Mouse (Mus musculus) splenic B cell, adult 2 months (primary cell): Measurements from ENCODE around the gene Gm36028.
A peak's percentile ranks its signal among the peaks of the same experiment; 100 is the strongest.

ENCODE experiments used
- DNase-seq: peaks from one replicate; pipeline ENCODE4 v3.0.0-alpha.2; 2011; ENCODE audit warnings: low read depth, low spot score
- H3K27me3 ChIP-seq: 2 replicates; pipeline ENCODE4 v1.6.1; 2012; ENCODE audit warnings: mild to moderate bottlenecking, low read length, moderate library complexity, mixed read lengths; ENCODE audit not compliant: control insufficient read depth, poor library complexity, insufficient read depth, severe bottlenecking
- H3K36me3 ChIP-seq: 2 replicates; pipeline ENCODE4 v1.6.1; 2012; ENCODE audit warnings: mild to moderate bottlenecking, low read length, moderate library complexity, mixed read lengths; ENCODE audit not compliant: control insufficient read depth, poor library complexity, insufficient read depth, severe bottlenecking

The Gm36028 gene

DNA sequence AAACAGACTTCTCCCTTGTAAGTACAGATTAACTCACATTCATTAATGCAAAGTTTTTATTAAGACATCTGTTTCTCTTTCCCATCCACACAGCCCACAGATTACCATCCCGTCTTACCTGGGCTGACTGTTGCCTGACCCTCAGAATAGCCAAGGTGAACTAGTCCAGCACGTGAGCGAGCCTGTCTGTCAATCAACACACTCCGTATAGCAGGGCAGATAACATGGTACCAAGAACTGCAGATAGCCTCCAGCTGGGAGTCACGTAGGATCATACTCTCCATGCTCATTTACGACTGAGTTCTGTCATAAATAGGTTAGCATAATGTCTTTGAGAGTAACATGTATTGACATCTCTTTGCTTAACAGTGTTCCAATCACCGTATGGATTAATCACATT, at the start of gene Gm36028:
TSS of gene Gm36028 (minus strand) at position 118 of the 400 bp plus-strand sequence.
- no peaks in the 10 kb centered on the region for H3K36me3 ChIP-seq
- DNase-seq: no peak
- no peaks in the 10 kb centered on the region for H3K27me3 ChIP-seq

DNA sequence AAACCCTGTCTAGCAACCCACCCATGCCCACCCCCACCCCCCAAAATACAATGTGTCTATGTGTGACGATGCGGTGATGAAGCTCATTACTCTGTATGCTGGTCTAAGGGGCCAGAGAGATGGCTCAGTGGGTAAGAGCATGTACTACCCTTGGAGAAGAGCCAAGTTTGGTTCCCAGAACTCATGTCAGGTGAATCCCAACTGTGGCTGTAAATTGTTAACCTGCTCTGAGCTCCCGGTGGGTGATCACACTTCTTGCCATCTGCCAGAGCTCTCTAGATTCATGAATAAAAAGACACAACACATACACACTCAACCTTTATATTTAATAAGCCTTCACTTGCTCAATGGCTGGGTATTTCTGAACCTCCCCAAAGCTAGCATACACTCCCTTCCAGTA, 45.5 kb upstream of the Gm36028 start:
- H3K27me3 ChIP-seq: no peaks in the 10 kb centered on the region; the same call in 1 of the 2 replicates
- no peaks in the 10 kb centered on the region for H3K36me3 ChIP-seq
- DNase-seq: no peak

DNA sequence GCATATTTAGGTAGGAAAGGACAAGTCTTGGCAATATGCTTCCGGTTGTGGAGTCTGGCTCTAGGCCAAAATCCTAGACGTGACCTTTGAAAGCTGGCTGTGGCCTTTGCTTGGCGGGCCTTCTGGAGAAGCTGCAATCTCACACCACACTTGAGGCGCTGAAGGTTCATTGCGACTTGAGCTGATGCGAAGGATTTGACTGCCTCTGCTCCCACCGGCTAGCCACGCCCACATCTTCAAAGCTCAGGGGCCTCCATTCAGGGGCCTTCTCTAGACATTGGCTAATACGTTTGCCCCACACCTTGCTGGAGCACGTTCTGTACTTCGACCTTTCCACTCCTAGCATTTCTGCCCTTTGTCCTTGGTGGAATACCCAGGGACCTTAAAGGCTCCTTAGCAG, 40.4 kb upstream of the Gm36028 start:
- Histone ChIP-seq H3K27me3 (no peaks in the 10 kb centered on the region), H3K36me3 (no peaks in the 10 kb centered on the region)

DNA sequence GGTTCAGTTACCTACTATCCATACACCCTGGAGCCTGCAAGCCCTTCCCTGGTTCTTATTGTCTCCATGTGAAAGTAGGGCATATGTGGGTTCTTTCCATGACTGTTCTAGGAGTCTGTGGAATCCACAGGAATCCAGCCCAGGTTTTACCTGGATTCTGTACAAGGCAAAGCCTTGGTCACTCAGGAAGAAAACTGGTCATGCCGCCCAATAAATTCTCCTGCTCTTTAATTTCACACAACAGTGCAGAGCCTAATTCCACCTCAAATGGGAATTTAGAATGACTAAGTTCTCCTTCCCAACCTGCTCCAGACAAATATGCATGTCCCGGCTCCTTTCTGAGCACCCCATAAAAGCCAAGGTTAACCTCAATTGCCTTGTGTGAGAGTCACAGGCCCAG, 38.4 kb upstream of the Gm36028 start:
- H3K27me3 ChIP-seq: no peaks in the 10 kb centered on the region
- H3K36me3 ChIP-seq: no peaks in the 10 kb centered on the region
- DNase-seq: no peak

More for the DNA sequence above, 40.4 kb upstream of the Gm36028 start:
- DNase-seq: no peak

DNA sequence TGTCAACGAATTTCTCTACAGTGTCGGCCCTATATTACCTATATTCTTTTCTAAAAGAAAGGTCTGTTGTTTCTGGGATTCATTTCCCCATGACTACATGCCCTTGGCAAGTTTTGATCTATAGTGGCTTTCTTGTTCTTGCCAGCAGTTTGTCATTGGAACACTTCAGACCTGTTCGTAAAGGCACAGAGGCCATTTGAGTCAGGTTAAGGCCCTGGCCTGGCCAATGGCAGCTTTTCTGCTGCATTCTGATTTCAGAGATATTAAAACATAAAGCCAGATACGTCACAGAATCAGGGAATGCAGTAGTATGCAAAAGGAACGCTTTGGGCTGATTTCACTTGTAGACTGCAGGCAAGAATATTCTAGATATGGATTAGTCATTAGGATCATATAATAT, 37.8 kb upstream of the Gm36028 start:
- DNase-seq: no peak
- Histone ChIP-seq H3K36me3 (no peaks in the 10 kb centered on the region), H3K27me3 (no peaks in the 10 kb centered on the region)

DNA sequence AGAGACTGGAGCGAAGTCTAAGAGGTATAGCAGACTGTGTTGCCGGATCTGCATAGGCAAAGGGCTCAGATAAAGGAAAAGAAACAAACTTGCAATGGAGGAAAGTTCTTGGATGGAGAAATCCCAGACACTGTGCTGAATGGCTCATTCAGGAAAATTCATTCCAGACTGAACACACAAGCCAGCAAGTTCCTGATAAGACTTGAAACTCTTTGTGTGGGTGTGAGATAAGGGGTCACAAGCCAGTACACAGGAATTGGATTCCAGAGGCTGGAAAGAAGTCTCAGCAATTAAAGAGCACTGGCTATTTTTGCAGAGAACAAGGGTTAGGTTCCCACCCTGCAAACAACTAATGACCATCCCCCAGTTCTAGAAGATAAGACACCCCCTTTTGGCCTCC, 33.0 kb upstream of the Gm36028 start:
- Histone ChIP-seq H3K36me3 (no peaks in the 10 kb centered on the region), H3K27me3 (no peaks in the 10 kb centered on the region)
- DNase-seq: no peak

DNA sequence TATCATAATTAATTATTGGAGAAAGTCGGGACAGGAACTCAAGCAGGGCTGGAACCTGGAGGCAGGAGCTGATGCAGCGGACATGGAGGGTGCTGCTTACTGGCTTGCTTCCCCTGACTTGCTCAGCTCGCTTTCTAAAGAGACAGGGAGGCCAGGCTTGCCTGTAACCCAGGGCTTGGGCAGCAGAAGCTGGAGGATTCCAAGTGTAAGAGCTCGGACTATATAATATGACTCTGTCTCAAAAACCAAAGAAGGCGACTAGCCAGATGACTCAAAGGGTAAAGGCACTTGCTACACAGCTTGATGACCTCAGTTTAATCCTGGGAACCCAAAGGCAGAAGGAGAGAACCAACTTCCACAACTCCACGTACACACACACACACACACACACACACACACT, 32.4 kb upstream of the Gm36028 start:
- Histone ChIP-seq H3K36me3 (no peaks in the 10 kb centered on the region), H3K27me3 (no peaks in the 10 kb centered on the region)
- no peak for DNase-seq

DNA sequence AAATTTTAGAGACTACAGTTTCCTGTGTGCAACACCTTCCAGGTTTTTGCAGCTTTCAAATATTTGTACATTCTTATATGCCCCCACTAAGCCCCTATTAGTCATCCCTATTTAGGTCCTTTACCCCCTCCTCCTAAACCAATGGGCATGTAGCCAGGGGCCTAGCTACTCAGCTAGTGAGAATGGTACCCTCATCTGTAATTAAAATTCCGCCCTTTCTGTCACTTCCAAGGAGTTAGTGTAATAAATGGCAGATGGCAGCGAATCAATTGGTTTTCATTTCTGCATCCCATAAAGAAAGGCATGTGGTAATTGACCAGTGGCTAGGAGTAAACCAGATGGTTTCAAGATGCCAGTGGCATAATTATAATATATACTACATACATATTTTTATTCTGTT, 31.7 kb upstream of the Gm36028 start:
- no peak for DNase-seq
- Histone ChIP-seq H3K36me3 (no peaks in the 10 kb centered on the region), H3K27me3 (no peaks in the 10 kb centered on the region)

DNA sequence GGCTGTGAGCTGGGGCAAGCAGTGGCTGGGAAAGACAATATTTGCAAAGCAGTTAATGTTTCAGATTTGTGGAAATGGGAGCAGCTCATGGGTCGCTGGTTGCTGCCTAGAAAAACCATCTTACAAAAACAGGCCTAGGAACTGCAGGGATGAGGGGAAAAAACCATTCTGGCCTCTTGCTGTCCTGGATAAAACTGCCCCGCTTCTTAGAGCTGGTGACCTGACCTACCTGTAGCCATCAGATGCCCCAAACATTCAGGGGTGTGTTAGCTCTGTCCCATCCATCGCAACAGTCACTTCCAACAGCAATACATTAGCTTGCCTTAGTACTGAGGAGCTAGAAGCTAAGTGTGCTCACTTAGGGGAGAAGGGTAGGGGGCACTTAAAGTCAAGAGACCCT, 28.0 kb upstream of the Gm36028 start:
- no peak for DNase-seq
- no peaks in the 10 kb centered on the region for H3K36me3 ChIP-seq
- H3K27me3 ChIP-seq: no peaks in the 10 kb centered on the region

DNA sequence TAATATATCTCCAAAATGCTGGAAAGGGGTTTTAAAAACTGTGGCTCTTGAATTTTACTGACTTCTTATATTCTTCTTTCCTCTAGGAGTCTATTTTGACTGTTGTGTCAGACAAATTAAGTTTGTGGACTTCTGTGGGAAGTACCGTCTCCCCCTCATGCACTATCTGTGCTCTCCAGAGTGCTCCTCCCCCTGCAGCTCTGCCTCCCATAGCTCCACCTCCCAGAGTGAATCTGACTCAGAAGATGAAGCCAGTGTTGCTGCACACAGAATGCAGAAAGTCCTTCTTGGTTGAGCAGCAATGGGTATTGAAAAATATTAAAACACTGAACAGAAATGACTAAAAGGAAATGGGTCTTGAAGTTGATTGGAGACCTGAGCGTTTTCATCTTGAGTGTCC, 20.2 kb upstream of the Gm36028 start:
- DNase-seq: no peak
- no peaks in the 10 kb centered on the region for H3K27me3 ChIP-seq

DNA sequence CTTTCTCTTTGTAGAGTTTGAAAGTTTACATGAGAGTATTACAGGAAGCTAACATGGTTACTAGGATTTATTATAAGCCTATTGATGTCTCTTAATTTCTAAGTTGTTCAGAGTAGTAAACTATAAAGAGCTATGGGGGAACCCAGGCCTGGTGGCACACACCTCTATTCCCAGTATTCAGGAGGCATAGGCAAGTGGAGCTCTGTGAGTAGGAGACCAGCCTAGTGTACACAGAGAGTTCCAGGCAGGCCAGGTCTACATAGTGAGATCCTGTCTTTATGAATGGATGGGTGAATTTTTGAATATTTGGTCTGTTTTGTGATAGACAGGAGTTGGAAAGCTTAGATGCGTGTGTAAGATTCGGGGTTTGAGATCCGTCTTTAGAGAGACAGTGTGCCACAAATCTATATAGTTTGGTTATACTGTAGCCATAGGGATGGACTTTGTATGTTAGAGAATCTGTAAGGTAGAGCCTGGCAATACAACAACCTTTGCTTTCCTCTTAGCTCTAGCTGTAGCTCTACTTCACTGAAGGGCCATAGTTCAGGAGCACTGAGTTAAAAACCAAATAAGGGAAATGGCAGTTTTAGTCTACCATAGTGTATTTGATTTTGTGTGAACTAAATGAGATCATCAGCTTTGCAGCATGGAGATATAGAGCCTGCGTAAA, 18.9 kb upstream of the Gm36028 start:
- H3K27me3 ChIP-seq: no peaks in the 10 kb centered on the region
- peaks cover 9% of the 10 kb centered on the region for H3K36me3 ChIP-seq
- no peak for DNase-seq

More for the DNA sequence above, 20.2 kb upstream of the Gm36028 start:
- H3K36me3 ChIP-seq: peaks cover 9% of the 10 kb centered on the region

DNA sequence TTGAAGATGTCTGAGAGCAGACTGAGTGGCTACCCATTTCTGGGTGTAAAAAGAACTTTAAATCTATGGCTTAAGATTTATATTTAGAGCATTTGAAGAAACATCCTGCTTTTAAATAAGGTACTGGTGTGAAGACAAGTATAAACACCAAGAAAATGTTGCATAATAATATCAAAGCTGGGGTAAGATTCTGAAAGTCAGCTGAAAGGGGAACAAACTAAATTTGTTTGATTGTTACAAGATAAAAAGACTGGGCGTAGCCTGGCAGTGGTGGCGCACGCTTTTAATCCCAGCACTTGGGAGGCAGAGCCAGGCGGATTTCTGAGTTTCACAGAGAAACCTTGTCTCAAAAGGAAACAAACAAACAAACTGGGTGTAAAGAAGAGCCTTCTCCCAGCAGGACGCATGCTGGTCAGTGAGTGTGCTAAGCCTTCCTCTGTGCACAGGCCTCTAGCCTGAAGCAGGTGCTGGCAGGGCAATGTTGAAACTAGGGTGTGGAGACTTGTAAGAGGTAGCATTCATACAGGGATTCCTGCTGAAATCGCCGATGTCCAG, 18.1 kb upstream of the Gm36028 start:
- DNase-seq: no peak
- Histone ChIP-seq H3K27me3 (no peaks in the 10 kb centered on the region), H3K36me3 (peaks cover 9% of the 10 kb centered on the region)

DNA sequence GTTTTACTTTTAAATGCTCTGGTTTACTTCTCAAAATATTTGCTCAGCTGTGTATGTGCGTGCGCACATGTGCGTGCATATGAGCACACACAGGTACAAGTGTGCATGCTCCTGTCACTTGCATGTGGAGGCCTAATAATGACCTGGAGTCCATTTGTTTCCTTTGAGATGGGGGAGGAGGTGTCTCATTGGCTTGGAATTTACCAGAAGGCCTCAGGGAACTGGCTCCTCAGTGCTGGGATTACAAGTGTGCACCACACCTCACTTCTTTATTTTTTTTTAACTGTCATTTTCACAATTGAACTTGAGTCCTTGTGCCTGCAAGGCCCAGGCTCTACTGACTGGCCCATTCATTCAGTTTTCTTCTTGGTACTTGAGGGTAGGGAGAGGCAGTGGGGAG, 16.5 kb upstream of the Gm36028 start:
- no peak for DNase-seq
- Histone ChIP-seq H3K36me3 (peaks cover 9% of the 10 kb centered on the region), H3K27me3 (no peaks in the 10 kb centered on the region)

DNA sequence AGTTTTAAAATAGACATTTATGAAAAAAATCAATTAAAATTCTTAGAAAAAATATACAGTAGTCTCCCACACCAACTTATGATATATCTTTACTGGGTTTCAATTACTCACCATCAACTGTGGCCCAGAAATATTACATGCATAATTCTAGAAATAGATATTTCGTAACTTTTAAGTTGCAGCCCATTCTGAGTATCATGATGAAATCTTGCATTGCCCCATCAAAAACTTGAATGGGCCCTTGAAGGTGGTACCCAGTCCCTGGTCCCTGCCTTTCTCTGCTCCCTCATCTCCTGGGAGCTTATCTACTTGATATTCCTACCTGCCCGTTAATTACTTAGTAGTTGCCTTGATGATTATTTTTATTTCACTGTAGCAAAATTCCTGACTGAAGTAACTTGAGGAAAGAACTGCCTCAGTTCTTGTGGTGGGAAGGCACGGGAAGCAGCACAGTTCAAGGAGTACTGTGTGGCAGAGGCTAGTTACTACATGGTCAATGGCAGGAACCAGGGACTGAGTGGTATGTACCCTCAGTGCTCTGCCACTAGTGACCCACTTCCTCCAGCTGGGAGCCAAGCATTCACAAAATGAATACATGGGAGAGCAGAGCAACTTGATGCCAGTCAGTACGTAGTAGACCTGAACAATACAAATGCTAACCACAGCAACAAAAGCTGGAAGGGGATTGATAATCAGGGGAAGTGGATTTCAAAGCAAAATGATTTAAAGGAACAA, 13.7 kb upstream of the Gm36028 start:
- Histone ChIP-seq H3K27me3 (no peaks in the 10 kb centered on the region), H3K36me3 (peaks cover 6% of the 10 kb centered on the region)
- no peak for DNase-seq

DNA sequence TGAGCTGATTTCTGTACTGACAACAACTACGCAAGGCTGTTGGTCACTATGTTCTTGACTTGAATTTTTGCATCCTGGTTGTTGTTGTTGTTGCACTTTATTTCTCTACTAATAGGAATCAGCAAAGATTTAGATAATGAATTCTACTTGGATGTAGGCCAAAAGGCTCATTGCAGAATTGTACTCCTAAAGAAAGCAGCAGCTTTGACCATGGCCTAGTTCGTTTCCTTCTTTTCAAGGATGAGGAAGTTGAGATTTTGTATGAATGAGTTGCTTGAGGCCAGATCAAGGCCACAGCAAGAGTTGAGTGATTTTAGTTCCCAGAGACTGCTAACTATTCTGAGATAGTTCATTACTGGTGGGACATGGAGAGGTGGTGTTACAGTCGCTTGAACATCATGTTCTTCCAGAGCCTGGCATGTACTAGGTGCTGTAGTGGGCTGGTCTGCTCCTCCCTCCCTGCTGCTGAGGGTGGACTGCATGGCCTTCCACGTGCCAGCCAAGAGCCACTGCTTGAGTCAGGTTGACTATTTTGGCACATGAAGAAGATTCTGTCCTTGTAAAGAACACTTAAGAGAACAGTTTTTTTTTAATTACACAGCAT, 10.3 kb upstream of the Gm36028 start:
- no peaks in the 10 kb centered on the region for H3K36me3 ChIP-seq
- H3K27me3 ChIP-seq: no peaks in the 10 kb centered on the region
- peak; percentile 19 for DNase-seq
